Mouse (Mus musculus) intestine, postnatal 0 days (tissue): Measurements from ENCODE around the gene AC170998.1. TPM values are rescaled to one million over a fixed set of nuclear protein-coding genes. Genes with fewer than 3 reads are reported as not detected.
A peak's percentile ranks its signal among the peaks of the same experiment; 100 is the strongest.

Experiments
- ATAC-seq: fragments of 200-750 bp; cut with Nextera tagmentation; 2 replicates; pipeline ENCODE4 v1.8.0; 2017; ENCODE audit warnings: mild to moderate bottlenecking, moderate TSS enrichment, moderate library complexity
- H3K27ac ChIP-seq: fragments of 300-500 bp; sonication (generic); 2 replicates; pipeline ENCODE4 v1.5.1; 2014; ENCODE audit warnings: mild to moderate bottlenecking, low read depth, low read length, moderate library complexity
- H3K27me3 ChIP-seq: fragments of 300-500 bp; sonication (generic); replicated peaks from 2 replicates; pipeline ENCODE4 v1.6.1; 2014; ENCODE audit warnings: low read length, mixed read lengths; ENCODE audit not compliant: control insufficient read depth, insufficient read depth
- H3K36me3 ChIP-seq: fragments of 300-500 bp; sonication (generic); 2 replicates; pipeline ENCODE4 v1.6.1; 2014; ENCODE audit warnings: mild to moderate bottlenecking, moderate library complexity; ENCODE audit not compliant: control insufficient read depth, insufficient read depth
- H3K4me1 ChIP-seq: fragments of 300-500 bp; sonication (generic); replicated peaks from 2 replicates; pipeline ENCODE4 v1.6.1; 2014; ENCODE audit warnings: antibody characterized with exemption, low read length, mixed read lengths; ENCODE audit not compliant: control insufficient read depth, insufficient read depth
- H3K4me2 ChIP-seq: fragments of 300-500 bp; sonication (generic); replicated peaks from 2 replicates; pipeline ENCODE4 v1.6.1; 2014; ENCODE audit warnings: low read depth, mild to moderate bottlenecking, moderate library complexity
- H3K4me3 ChIP-seq: fragments of 300-500 bp; sonication (generic); 2 replicates; pipeline ENCODE4 v1.5.1; 2014; ENCODE audit warnings: low read depth, low read length
- H3K9ac ChIP-seq: fragments of 300-500 bp; sonication (generic); 2 replicates; pipeline ENCODE4 v1.6.1; 2014; ENCODE audit warnings: mild to moderate bottlenecking, low read depth, low read length
- H3K9me3 ChIP-seq: fragments of 300-500 bp; sonication (generic); 2 replicates; pipeline ENCODE4 v1.6.1; 2016; ENCODE audit warnings: mixed run types; ENCODE audit not compliant: control insufficient read depth
- CTCF ChIP-seq: sonication (generic); IDR thresholded peaks from 2 replicates; pipeline ENCODE4 v1.5.1; 2016; ENCODE audit warnings: low read depth, mild to moderate bottlenecking, control low read depth, antibody characterized with exemption, moderate library complexity
- WGBS: fragments of 180-500 bp; shearing (Covaris S2); extraction: QIAGEN DNeasy Blood & Tissue Kit; methylation state at CpG from one replicate; pipeline ENCODE4 v1.1.7; 2014; 5-methylcytosine and 5-hydroxymethylcytosine counted together
- polyA plus RNA-seq: library from polyadenylated mRNA; unstranded; fragments of >200 nt; fragmentation: Nextera tagmentation; extraction: Ambion mirVana; gene quantifications from 2 replicates; pipeline ENCODE4 v1.2.1, GENCODE M21; 2015

The AC170998.1 gene
- polyA plus RNA-seq, 1 experiment from 2014 or later = 1.5 TPM

GRCm38 (mm10) chr17:28690776-28691686, 34.9 kb upstream of the AC170998.1 start, which contains the start of gene Mapk14:
Mapk14 (plus strand) TSS chr17:28691329.
- H3K36me3 ChIP-seq = no peaks in the 10 kb centered on the region
- H3K4me1 ChIP-seq = peaks cover 5% of the 10 kb centered on the region
- peak within 1 kb of the TSS; percentile 98 for H3K27ac ChIP-seq
- WGBS = 1% methylated on average over 74 of the region's 86 CpGs
- H3K9ac ChIP-seq = peak within 1 kb of the TSS; percentile 95
- H3K9me3 ChIP-seq = no peaks in the 10 kb centered on the region
- ATAC-seq = peak; percentile 94
- TF ChIP-seq CTCF = peak; percentile 95
- no peaks in the 10 kb centered on the region for H3K27me3 ChIP-seq
- peak within 1 kb of the TSS; percentile 89 for H3K4me3 ChIP-seq
- H3K4me2 ChIP-seq = peak within 1 kb of the TSS; percentile 79

GRCm38 (mm10) chr17:28691687-28692340, 34.1 kb upstream of the AC170998.1 start:
- peak overlapping the region; percentile 89 for H3K4me3 ChIP-seq

GRCm38 (mm10) chr17:28692341-28692710, 33.6 kb upstream of the AC170998.1 start:
- Histone ChIP-seq H3K4me2 (peak overlapping the region; percentile 68), H3K4me3 (peak overlapping the region; percentile 89), H3K9me3 (no peaks in the 10 kb centered on the region), H3K27me3 (no peaks in the 10 kb centered on the region), H3K27ac (peak overlapping the region; percentile 98), H3K36me3 (no peaks in the 10 kb centered on the region), H3K9ac (peak overlapping the region; percentile 95), H3K4me1 (peaks cover 8% of the 10 kb centered on the region)
- WGBS = under 1% methylated on average over 18 of the region's 18 CpGs
- no peak for ATAC-seq
- no peak for TF ChIP-seq CTCF

More at GRCm38 (mm10) chr17:28691687-28692340, 34.1 kb upstream of the AC170998.1 start:
- Histone ChIP-seq H3K27me3 (no peaks in the 10 kb centered on the region), H3K9ac (peak overlapping the region; percentile 95), H3K9me3 (no peaks in the 10 kb centered on the region), H3K4me1 (peaks cover 8% of the 10 kb centered on the region), H3K4me2 (peak overlapping the region; percentile 68), H3K27ac (peak overlapping the region; percentile 98), H3K36me3 (no peaks in the 10 kb centered on the region)
- peak; percentile 20 for ATAC-seq
- under 1% methylated on average over 47 of the region's 53 CpGs for WGBS
- TF ChIP-seq CTCF = peak; percentile 60

- Histone ChIP-seq H3K27ac (peak overlapping the region; percentile 98; the same call in 1 of the 2 replicates), H3K4me3 (peak overlapping the region; percentile 89), H3K4me2 (peak overlapping the region; percentile 68), H3K27me3 (no peaks in the 10 kb centered on the region), H3K36me3 (no peaks in the 10 kb centered on the region), H3K9ac (peak overlapping the region; percentile 95; the same call in 1 of the 2 replicates), H3K4me1 (peaks cover 14% of the 10 kb centered on the region), H3K9me3 (no peaks in the 10 kb centered on the region)
- no peak for ATAC-seq
- WGBS = 13% methylated on average over 3 of the region's 3 CpGs
- TF ChIP-seq CTCF = no peak
These were observed 32.8 kb upstream of the AC170998.1 start for GRCm38 (mm10) chr17:28693086-28693485.

GRCm38 (mm10) chr17:28694078-28694477, 31.8 kb upstream of the AC170998.1 start:
- no peak overlapping the region for H3K9ac ChIP-seq
- H3K36me3 ChIP-seq = no peaks in the 10 kb centered on the region
- ATAC-seq = no peak
- peak overlapping the region; percentile 42; the same call in 1 of the 2 replicates for H3K27ac ChIP-seq
- 38% methylated on average over 2 of the region's 2 CpGs for WGBS
- peaks cover 22% of the 10 kb centered on the region for H3K4me1 ChIP-seq
- no peak overlapping the region for H3K4me3 ChIP-seq
- no peaks in the 10 kb centered on the region for H3K9me3 ChIP-seq
- H3K27me3 ChIP-seq = no peaks in the 10 kb centered on the region
- no peak for TF ChIP-seq CTCF
- H3K4me2 ChIP-seq = peak overlapping the region; percentile 68

- Histone ChIP-seq H3K27me3 (no peaks in the 10 kb centered on the region), H3K9ac (no peak overlapping the region), H3K4me2 (no peak overlapping the region), H3K9me3 (no peaks in the 10 kb centered on the region), H3K36me3 (no peaks in the 10 kb centered on the region), H3K4me1 (peaks cover 22% of the 10 kb centered on the region), H3K27ac (no peak overlapping the region), H3K4me3 (no peak overlapping the region)
- TF ChIP-seq CTCF = no peak
- 81% methylated on average over 4 of the region's 4 CpGs for whole genome bisulfite sequencing
- no peak for ATAC-seq
These were observed 31.1 kb upstream of the AC170998.1 start for GRCm38 (mm10) chr17:28694832-28695231.
